Mouse (Mus musculus): ENCODE data around the gene Ssr2.

The Ssr2 gene

DNA sequence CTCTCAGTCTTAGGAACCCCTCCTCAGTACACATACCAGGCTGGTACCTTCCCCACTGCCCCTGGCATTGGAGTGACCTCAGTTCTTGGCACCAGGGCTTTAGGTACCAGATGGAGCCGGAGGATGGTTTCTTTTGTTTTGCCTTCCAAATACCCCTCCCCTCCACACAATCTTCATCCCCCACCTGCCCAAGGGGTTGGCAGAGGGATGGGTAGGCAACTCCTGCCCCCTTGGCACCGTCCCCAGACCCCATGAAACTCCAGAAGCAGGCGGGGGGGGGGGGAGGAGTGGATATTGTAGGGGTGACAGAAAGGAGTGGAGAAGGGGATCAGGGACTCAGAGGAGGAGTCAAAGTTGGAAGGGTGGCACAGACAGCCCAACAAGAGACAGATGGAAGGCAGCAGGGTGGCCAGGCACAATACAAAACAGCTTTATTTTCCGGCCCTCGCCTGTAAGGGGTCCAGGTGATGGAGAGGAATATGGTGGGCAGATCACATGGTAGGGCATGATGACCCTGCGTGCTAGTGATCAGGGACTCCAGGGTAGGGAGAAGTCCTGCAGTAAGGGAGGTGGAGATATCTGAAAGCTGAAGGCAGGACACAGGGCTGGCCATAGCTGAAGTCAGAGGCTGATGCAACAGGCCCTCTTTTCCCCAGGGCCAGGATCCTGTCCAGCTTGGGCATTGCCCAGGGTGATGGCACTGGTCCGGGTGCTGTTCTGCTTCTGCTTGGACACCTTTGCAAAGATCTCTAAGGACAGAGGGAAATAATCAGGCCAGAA lies 33.9 kb upstream of the Ssr2 start:
- in situ Hi-C loops (cut with MboI, MseI), result no loop called here

DNA sequence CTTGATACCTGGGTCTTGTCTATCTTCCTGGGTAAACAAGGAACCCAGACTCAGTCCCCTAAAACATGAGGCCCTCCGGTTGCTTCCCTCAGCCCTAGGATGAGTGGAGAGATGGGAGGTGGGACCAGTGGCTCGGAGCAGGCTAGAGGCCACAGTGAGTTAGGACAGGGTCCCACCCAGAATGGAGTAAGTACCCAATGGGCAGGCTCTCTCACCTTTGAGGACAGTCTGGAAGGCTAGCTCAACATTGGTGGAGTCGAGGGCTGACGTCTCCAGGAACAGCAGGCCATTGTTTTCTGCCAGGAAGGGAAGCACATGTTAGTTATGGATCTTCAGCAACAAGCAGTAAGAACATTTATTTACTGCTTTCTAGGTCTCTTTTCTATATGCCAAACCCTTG lies 33.2 kb upstream of the Ssr2 start:
- in situ Hi-C loops (cut with MboI, MseI), result no loop called here

DNA sequence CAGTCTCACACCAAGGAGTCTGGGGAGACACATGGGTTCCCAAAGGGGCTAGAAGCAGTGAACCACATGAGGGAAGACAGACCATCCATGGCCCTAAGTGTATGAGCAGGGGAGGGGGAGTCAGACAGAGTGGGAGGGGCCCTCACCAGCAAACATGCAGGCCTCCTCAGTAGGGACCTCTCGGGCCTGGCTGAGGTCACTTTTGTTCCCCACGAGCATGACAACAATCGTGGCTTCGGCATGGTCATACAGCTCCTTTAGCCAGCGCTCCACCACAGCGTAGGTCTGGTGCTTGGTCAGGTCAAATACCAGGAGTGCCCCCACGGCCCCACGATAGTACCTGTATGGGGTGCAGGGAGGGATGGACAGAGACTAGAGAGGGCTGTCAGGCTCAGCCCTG lies 32.5 kb upstream of the Ssr2 start:
- in situ Hi-C loops (cut with MboI, MseI), result no loop called here

DNA sequence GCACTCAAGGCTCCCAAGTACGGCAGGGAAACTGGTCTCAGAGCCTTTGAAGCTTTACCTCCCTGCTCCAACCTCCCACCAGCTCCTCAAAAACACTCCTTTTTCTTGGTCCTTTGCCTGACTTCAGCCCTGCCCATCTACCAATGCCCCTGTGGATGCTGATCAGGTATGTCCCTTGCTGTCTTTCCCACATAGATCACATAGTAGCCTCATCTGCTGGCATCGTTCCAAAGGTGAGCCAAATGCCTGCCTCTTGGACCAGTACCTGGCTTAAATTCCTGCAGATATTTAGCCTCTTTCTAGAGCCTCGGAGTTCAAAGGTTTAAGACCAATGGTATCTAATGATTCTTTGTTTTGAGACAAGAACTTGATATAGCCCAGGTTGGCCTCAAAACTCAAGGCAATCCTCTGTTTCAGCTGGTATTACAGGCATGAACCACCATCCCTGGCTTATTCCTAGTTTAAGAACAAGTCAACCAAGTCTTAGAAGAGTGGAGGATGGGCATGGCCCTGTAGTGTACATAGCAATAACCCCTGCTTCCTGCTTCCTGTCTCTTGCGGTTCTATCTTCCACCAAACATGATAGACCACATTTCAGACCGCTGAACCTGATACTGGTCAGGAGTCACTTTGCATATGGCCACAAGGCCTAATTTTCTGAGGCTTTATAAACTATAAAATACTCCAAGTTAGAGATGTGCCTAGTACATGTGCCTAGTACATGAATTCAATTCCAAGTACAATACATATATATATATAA lies 31.8 kb upstream of the Ssr2 start:
- in situ Hi-C loops (cut with MboI, MseI), result no loop called here

DNA sequence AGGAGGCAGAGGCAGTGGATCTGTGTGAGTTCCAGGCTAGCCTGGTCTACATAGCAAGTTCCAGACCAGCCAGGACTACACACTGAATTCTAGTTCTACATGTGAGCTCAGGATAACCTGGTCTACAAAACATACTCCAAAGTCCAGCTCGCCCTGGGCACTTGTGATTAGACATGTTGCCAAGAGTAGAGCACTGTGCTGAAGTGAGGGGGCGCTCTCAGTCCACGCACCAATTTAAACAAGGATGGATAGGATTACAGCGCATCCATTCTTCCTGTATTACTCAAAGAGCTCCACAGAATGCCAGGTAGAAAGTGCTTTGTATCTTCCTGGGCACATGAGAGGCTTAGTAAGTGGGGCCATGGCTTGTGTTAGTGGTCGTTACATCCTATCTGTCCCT lies 31.2 kb upstream of the Ssr2 start:
- in situ Hi-C loops (cut with MboI, MseI), result no loop called here

DNA sequence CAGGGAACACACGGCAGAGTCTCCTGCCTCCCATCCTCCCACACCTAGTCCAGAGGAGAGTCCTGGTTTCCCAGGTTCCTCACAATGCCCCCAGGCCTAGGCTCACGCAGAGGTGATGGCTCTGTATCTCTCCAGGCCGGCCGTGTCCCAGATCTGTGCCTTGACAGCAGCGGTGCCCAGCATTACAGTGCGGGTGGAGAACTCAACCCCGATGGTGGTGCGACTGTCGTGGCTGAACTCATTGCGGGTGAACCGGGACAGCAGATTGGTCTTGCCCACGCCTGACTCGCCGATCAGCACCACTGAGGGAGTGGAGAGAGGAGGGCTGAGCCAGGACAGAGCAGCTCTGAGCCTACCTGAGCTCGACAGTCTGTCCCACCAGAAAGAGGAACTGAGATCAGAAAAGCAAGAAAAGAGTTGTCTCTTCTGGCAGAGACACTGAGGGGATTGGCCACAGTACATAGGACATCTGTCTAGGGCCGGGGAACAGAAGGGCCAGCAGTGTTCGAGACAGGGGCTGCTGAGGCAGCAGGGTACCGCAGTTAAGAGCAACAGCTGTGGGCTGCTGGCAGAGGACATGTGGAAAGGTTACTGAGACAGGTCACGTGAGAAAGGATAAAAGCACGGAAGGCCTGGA lies 30.6 kb upstream of the Ssr2 start:
- in situ Hi-C loops (cut with MboI, MseI), result loop anchor here in 1 of 2 experiments (5.0 kb wide), 1 partner anchor 97 kb away; no protein-coding TSS in a partner anchor

DNA sequence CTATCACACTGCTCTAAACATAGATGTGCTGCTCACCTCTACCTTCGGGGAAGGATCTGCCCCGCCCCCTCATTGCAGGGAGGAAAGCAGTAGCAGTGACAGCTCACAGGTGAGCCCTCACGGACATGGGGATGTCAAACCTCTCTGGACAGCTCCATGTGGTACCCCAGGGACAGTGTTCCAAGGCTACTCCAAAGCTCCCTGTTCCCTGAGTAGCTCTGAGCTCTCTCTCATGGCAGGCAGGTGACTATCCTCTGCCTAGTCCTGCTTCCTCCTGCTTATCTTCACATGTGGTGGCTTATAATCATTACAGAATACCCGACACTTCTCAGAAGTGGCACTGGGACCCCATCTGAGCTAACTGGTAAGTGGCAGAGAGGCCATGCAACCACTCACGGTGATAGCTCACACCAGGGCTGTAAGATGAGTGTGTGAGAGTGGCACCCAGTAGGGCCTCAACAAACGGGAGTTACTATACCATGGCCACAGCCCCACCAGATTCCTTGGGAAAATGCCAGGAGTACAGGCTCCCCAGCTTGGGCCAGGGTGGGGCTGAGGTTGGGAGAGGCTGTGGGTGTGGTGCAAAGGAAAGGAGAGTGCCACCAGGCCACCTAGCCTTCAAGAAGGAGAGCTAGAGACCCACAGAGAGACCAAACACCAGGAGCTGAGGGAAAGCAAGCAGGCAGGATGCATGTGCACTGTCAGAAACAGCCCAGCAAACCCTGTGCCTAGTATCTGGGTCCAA lies 28.8 kb upstream of the Ssr2 start:
- in situ Hi-C loops (cut with MboI, MseI), result loop anchor here in 1 of 2 experiments (5.0 kb wide), 1 partner anchor 95 kb away; no protein-coding TSS in a partner anchor

DNA sequence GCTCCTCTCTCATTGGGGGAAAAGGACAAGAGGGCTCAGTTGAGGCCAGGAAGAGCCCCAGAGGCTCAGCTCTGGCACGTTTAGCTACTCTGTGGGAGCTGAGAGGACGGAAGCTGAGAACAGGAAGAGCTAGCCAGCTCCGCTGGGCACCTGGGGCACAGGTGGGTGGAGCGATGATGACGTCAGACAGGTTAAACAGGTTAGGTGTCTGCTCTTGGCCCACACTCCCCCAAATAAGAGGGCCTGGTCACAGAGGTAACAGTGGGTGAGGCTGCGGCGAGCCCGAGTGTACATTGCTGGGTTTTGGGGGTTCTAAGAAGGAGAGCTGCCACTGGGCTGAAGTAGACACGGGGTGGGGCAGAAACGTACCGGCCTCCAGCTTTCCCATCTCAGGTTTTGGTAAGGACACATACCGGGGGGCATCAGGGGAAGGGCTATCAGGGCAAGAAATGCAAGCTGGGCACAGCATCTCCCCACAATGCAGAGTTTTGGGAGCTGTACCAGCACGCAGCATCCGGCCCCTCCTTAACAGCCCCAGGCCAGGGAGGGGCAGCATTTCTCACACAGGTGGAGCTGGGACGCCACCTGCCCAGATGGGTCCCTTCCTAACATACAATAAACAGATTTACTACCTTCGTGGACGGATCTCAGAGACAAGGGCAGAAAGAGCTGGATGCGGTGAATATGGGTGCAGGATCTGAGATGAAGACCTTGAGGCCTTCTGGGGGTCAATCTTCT lies 27.3 kb upstream of the Ssr2 start, which contains the start of gene Rab25:
TSS of gene Rab25 (minus strand) at position 121 of the 738 bp plus-strand sequence.
- in situ Hi-C loops (cut with MboI, MseI), result loop anchor here in 1 of 2 experiments (5.0 kb wide), 1 partner anchor 94 kb away; no protein-coding TSS in a partner anchor

DNA sequence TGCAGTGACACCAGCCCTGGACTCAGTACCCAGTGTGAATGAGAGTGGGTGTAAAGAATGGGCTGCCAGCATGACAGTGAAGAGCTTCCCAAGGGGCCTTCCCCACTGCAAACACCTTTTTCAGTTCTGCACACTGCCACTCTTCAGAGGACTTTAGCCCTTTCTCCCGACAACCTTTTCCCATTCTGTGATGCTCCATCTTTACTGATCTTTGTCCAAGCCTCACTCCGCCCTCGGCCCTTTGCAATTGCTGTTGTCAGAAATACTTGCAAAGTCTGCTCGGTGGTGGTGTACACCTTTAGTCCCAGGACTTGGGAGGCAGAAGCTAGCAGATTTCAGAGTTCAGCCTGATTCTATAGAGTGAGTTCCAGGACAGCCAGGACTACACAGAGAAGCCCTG lies 24.1 kb upstream of the Ssr2 start:
- in situ Hi-C loops (cut with MboI, MseI), result no loop called here

DNA sequence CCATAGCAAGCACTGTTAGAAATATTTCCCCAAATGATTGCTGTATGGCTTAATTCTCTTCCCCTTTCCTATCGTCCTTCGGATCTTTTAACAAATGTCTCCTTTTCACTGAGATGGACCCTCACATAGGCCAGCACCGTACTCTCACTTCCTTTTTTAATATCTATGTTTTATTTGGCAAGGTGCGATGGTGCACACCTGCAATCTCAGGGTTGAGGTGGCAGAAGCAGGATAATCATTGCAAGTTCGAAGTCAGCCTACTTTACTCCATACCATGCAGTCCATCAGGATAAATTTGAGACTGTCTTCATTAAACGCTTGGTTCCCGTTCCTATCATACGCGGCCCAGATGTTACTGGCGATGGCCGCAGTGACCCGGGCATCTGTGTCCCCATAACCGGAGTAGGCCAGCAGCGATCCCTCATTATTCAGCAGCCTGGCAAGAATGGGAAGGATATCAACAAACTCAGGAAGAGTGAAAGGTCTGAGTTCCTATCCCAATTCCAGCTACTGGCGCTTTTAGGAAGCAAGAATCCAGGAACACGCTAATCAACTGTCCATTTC lies 23.5 kb upstream of the Ssr2 start:
- in situ Hi-C loops (cut with MboI, MseI), result no loop called here

DNA sequence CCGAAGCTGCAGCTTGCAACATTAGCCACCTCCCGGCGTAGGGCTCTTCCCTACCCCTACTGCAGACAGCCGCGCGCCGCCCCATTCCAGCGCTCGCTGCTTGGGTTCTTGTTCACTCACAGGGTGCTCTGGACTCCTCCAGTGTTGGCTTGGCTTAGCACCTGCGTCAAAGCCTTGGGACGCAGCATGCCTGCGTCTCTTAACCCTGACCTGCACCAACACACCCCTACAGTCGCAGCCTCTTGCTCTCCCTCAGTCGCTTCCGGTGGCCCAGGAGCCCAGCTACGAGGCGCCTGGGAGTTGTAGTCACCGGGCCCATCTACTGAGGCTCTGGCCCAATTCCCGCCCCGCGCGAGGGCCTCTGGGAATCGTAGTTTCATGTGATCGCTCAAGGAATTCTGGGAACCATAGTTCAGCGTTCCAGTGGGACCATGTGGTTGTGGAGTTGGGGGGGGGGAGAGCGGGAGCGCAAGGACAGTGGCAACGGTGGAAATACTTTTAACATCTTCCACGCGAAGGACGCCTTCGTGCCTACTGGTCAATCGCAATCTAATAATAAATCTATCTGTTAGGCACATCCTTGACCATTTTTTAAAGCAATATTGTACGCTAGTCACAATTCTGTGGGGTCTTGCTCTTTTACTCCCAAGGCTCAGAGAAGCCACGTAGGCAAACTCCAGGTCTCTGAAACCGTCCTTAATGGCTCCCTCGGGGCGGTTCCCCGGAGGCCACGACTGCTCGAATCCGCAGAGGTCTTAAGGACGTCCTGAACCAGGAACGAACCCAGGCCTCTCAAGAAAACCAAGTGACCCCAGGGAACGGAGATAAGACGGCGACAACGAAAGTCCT lies 22.8 kb upstream of the Ssr2 start, which contains the start of gene Lamtor2:
TSS of gene Lamtor2 (minus strand) at position 399 of the 849 bp plus-strand sequence.
- in situ Hi-C loops (cut with MboI, MseI), result no loop called here

DNA sequence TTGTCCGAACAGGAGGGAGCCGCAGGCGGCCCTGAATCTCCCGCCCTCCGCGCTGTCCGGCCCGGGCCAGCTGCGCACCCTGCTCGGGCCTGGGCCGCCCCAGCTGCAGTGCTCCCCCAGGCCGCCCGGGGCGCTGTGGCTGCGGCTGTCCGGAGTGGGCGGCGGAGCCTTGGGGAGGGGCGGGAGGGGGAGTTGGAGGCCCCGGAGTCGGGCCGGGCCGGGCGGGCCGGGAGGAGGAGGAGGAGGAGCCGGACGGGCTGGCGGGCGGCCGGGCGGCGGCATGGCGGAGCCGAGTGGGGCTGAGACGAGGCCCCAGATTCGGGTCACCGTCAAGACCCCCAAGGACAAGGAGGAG lies 22.2 kb upstream of the Ssr2 start, which contains the start of gene Ubqln4:
TSS of gene Ubqln4 (plus strand) at position 234 of the 355 bp plus-strand sequence.
- in situ Hi-C loops (cut with MboI, MseI), result no loop called here

DNA sequence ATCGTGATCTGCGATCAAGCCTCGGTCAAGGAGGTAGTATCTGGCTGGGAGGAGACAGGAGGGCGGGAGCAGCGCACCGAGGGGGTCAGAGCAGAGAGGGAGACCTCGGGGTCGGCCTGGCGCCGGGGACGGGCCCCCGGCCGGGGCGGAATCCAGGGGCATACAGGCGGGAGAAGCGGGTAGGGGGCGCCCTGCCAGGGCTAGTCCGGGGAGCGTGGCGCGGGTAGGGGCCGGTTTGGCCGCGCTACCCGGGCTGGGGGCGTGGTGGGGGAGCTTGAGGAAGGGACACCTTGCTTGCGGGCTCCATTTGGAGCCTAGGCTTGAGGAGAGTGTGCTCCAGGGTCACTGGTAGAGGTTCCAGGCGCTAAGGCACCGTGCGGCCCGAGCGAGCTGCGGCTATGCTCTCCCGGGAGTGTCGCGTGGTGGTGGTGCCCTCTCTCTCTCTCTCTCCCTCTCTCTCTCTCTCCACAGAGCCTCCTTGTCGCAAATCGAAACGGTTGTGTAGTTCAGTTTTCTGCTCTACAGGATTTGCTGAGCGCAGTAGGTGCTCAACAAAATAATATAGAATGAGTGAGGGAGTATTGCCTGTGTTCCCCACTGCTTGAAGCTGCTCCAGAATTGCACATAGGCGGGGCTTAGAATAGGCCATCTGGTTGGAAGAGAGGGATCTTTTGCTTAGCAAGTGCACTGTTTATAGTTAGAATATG lies 21.6 kb upstream of the Ssr2 start:
- in situ Hi-C loops (cut with MboI, MseI), result no loop called here

DNA sequence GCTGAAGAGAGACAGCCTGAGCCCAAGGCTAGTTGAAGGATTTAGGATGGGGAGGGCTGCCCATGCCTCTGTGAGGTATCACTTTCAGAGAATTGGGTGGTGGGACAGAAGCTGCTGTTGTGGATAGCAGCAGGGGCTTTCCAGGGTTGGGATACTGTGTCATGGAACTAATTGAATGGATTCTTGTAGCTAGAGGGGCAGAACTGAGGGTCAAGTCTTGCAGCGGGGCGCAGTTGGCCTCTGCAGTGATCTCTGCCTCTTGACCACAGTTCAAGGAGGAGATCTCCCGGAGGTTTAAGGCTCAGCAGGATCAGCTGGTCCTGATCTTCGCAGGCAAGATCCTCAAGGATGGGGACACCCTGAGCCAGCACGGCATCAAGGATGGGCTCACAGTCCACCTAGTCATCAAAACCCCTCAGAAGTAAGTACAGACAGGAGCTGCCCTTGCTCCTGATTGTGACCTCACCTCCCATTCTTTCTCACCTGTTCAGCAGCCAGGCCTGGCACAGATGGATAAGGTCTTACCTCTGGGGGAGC lies 20.5 kb upstream of the Ssr2 start:
- in situ Hi-C loops (cut with MboI, MseI), result no loop called here

DNA sequence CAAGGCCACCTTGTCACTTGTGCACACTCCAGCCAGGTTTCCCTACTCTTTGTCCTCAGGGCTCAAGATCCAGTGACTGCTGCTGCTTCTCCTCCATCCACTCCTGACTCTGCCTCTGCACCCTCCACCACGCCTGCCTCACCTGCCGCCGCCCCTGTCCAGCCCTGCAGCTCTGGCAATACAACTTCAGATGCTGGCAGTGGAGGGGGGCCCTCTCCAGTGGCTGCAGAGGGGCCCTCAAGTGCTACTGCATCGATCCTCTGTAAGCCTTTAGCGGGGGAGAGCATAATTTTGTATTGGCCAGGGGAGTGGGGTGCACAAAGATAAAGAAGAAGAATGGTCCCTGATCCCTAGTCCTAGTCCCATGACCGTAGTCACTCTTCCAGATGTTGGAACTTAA lies 19.9 kb upstream of the Ssr2 start:
- in situ Hi-C loops (cut with MboI, MseI), result no loop called here

DNA sequence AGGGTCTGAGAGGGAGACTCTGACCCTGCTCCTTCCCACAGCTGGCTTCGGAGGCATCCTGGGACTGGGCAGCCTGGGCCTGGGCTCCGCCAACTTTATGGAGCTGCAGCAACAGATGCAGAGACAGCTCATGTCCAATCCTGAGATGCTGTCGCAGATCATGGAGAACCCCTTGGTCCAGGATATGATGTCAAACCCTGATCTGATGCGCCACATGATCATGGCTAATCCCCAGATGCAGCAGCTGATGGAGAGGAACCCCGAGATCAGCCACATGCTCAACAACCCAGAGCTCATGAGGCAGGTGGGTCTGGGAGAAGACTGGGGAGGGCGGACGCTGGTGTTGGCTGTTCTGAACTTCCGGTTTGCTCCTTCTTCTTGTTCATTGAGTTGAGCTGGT lies 19.1 kb upstream of the Ssr2 start:
- in situ Hi-C loops (cut with MboI, MseI), result no loop called here

DNA sequence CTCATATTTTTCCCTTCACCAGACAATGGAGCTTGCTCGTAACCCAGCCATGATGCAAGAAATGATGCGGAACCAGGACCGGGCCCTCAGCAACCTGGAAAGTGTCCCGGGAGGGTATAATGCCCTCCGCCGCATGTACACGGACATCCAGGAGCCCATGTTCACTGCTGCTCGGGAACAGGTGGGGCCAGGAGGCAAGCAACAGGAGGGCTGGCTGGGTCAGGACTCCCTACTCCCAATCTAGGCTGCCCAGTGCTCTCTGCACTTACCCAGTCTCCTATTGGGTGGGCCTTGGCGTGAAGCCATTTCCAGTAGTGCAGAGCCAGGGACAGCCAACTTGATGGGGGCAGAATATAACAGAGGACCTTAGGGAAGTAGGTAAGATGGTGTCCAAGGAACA lies 16.1 kb upstream of the Ssr2 start:
- in situ Hi-C loops (cut with MboI, MseI), result no loop called here

DNA sequence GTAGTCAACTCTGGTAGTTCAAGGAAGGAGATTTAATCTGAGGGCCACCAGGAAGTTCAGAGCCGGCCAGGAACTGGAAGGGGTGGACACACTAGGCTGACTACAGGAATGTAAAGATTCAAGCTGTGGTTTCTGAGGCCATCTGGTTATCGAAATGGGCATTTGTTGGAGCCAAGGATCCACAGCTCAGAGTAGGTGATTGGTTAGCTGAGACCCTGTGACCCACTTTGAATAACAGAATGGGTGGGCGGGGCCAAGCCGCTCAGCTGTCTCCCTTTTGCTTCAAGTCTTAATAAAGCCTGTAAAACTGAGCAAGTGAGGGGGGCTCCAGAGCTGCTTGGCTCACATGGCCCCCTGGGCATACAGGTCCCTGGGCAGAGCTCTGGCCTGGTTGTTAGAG lies 13.7 kb upstream of the Ssr2 start:
- in situ Hi-C loops (cut with MboI, MseI), result no loop called here

DNA sequence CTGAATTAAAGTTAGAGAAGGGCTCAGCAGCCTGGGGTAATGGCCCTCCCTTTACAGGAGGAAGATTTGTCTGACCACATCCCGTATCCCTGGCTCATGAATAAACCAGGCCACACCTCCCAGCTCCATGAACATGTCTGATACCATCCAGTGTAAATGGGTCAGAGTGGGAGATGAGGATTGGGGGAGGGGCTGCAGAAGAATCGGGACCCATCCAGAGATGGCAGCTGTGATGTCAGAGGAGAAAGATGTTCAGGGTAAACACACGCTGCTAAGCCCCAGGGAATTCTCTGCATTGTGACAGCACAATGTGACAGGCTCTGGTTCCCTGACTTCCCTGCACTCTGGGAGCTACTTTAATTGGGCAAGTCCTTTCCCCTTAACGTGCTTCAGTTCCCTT lies 12.2 kb upstream of the Ssr2 start:
- in situ Hi-C loops (cut with MboI, MseI), result no loop called here

All from T-helper 17 cell (primary cell).